Mouse (Mus musculus): ENCODE data around the gene Nfix. TPM values are rescaled to one million over a fixed set of nuclear protein-coding genes. Genes with fewer than 3 reads are reported as not detected.

Gene Nfix
- polyA plus RNA-seq, 1 experiment from 2014 or later = 28.7 TPM

GRCm38 (mm10) chr8:84703466-84704249, 96.5 kb downstream of the Nfix start:
- no peak for ATAC-seq (ENCODE audit: low read depth)
- Histone ChIP-seq H3K4me2 (peak overlapping the region; percentile 53), H3K27me3 (peaks cover 80% of the 10 kb centered on the region)

GRCm38 (mm10) chr8:84702963-84703465, 97.1 kb downstream of the Nfix start:
- H3K27me3 ChIP-seq = peaks cover 76% of the 10 kb centered on the region
- peak overlapping the region; percentile 29; the same call in 1 of the 2 replicates for H3K4me3 ChIP-seq
- H3K4me1 ChIP-seq (replicated peaks) = peaks cover 44% of the 10 kb centered on the region
- 0 out of 2 replicates have a peak overlapping the region, but pooled peaks have one; percentile 26 for H3K9ac ChIP-seq
- peaks cover 20% of the 10 kb centered on the region for H3K36me3 ChIP-seq
- no peak overlapping the region for H3K27ac ChIP-seq (replicated peaks)
- ATAC-seq (ENCODE audit: low read depth) = no peak
- WGBS = 85% methylated on average over 6 of the region's 6 CpGs
- no peaks in the 10 kb centered on the region for H3K9me3 ChIP-seq
- H3K4me2 ChIP-seq = peak overlapping the region; percentile 53

More at GRCm38 (mm10) chr8:84703466-84704249, 96.5 kb downstream of the Nfix start:
- Histone ChIP-seq H3K4me3 (peak overlapping the region; percentile 29), H3K9me3 (no peaks in the 10 kb centered on the region), H3K27ac (replicated peaks) (peak overlapping the region; percentile 23), H3K9ac (0 out of 2 replicates have a peak overlapping the region, but pooled peaks have one; percentile 17), H3K36me3 (peaks cover 14% of the 10 kb centered on the region), H3K4me1 (replicated peaks) (peaks cover 50% of the 10 kb centered on the region)
- 10% methylated on average over 38 of the region's 38 CpGs for WGBS

GRCm38 (mm10) chr8:84702561-84702960, 97.6 kb downstream of the Nfix start:
- Histone ChIP-seq H3K9me3 (no peaks in the 10 kb centered on the region), H3K36me3 (peaks cover 25% of the 10 kb centered on the region), H3K9ac (peak overlapping the region; percentile 38; the same call in 1 of the 2 replicates), H3K27ac (replicated peaks) (no peak overlapping the region), H3K4me1 (replicated peaks) (peaks cover 40% of the 10 kb centered on the region), H3K27me3 (peaks cover 72% of the 10 kb centered on the region), H3K4me2 (peak overlapping the region; percentile 53), H3K4me3 (peak overlapping the region; percentile 14)
- no peak for ATAC-seq (ENCODE audit: low read depth)
- 78% methylated on average over 9 of the region's 9 CpGs for WGBS

DNA sequence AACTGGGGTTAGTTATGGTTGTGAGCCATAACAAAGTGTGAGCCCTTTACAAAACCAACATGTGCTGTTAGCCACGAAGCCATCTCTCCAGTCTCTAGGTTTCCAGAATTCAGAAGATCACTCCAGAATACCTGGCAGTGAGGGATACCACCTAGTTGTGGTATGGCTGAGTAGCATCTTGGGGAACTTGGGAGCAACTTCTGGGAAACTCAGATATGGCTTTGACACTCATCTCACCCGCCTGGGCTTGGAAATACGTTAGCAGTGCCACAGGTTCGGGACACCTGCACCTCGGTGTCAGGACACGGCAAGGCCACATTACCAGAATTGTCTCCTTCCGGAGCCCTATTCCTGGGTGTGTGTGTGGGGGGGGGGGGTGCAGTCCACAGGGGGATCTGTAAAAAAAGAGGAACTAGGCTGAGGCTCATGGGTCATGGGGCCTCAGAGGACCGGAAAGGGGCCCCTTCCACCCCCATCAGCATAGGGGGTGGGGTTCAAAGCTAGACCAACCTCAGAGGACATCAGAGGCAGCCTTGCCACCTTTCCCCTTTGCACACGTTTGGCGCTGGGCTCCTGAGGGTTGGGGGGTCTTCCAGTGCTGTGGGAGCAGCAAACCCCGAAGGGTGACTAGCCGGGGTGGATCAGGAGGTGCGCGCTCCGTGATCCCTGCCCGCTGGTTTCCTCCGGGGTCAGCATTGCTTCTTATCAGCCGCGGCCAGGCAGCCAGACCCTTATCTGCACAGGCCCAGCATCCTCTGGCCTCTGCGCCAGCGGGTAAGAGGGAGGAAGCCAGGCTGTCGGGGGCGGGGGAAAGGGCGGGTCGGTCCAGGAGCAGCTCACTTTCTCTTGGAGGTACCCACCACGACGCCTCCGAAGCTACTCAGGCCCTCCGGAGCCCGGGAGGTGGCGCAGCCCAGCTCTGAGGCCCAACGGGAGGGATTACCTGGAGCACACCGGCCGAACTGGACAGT, 98.9 kb downstream of the Nfix start, which contains the start of gene Lyl1:
Lyl1 (plus strand) TSS at position 517 of the 971 bp plus-strand sequence.
- Histone ChIP-seq H3K4me2 (peak within 1 kb of the TSS; percentile 53), H3K27me3 (peaks cover 60% of the 10 kb centered on the region), H3K9me3 (no peaks in the 10 kb centered on the region), H3K27ac (replicated peaks) (peak within 1 kb of the TSS; percentile 53), H3K4me1 (replicated peaks) (peaks cover 28% of the 10 kb centered on the region), H3K9ac (peak within 1 kb of the TSS; percentile 38), H3K4me3 (peak within 1 kb of the TSS; percentile 14), H3K36me3 (peaks cover 38% of the 10 kb centered on the region)
- WGBS = 12% methylated on average over 34 of the region's 34 CpGs
- no peak for ATAC-seq (ENCODE audit: low read depth)

GRCm38 (mm10) chr8:84700526-84700925, 99.6 kb downstream of the Nfix start:
- WGBS = 86% methylated on average over 5 of the region's 5 CpGs
- H3K27me3 ChIP-seq = peaks cover 57% of the 10 kb centered on the region
- H3K4me2 ChIP-seq = no peak overlapping the region
- ATAC-seq (ENCODE audit: low read depth) = no peak
- no peak overlapping the region for H3K4me3 ChIP-seq
- no peaks in the 10 kb centered on the region for H3K9me3 ChIP-seq
- peaks cover 24% of the 10 kb centered on the region for H3K4me1 ChIP-seq (replicated peaks)
- peak overlapping the region; percentile 53 for H3K27ac ChIP-seq (replicated peaks)
- H3K9ac ChIP-seq = no peak overlapping the region
- peaks cover 41% of the 10 kb centered on the region for H3K36me3 ChIP-seq

DNA sequence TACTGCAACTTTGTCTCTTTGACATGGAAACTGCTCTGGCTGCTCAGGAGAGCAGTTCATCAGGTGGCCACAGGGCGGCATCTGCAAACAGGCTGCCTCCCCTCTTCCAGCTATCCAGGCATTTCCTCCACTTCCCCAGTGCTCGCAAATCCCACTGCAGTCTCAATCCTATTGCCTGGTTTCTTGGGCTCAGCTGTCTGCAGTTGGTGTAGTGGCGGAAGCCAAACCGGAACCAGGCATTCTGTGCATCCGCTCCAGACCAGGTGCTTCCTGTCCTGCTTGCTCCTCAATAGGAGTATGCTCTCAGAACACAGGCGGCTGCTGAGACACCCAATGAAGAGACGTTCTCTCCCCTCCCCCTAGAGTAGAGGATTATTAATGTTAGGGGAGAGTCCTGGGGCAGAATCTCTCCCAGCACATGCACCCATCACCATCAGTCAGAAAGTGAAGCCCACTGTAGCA, 100.3 kb downstream of the Nfix start:
- H3K4me3 ChIP-seq = no peak overlapping the region
- H3K4me2 ChIP-seq = no peak overlapping the region
- WGBS = 65% methylated on average over 7 of the region's 7 CpGs
- peaks cover 51% of the 10 kb centered on the region for H3K27me3 ChIP-seq
- H3K27ac ChIP-seq (replicated peaks) = peak overlapping the region; percentile 53
- H3K9me3 ChIP-seq = no peaks in the 10 kb centered on the region
- H3K9ac ChIP-seq = no peak overlapping the region
- no peak for ATAC-seq (ENCODE audit: low read depth)
- H3K36me3 ChIP-seq = peaks cover 47% of the 10 kb centered on the region
- peaks cover 18% of the 10 kb centered on the region for H3K4me1 ChIP-seq (replicated peaks)

GRCm38 (mm10) chr8:84698929-84699401, 101.2 kb downstream of the Nfix start:
- Histone ChIP-seq H3K27me3 (peaks cover 42% of the 10 kb centered on the region), H3K9me3 (no peaks in the 10 kb centered on the region), H3K27ac (replicated peaks) (peak overlapping the region; percentile 40), H3K4me3 (no peak overlapping the region), H3K4me1 (replicated peaks) (peaks cover 12% of the 10 kb centered on the region), H3K4me2 (no peak overlapping the region), H3K9ac (no peak overlapping the region), H3K36me3 (peaks cover 51% of the 10 kb centered on the region)
- no peak for ATAC-seq (ENCODE audit: low read depth)
- 87% methylated on average over 9 of the region's 9 CpGs for WGBS

- no peak overlapping the region for H3K9ac ChIP-seq
- no peak overlapping the region for H3K27ac ChIP-seq (replicated peaks)
- H3K4me2 ChIP-seq = no peak overlapping the region
- peaks cover 57% of the 10 kb centered on the region for H3K36me3 ChIP-seq
- no peak overlapping the region for H3K4me3 ChIP-seq
- 93% methylated on average over 5 of the region's 5 CpGs for WGBS
- no peak for ATAC-seq (ENCODE audit: low read depth)
- 0 out of 2 replicates have a peak, but pooled peaks cover 7% of the 10 kb centered on the region for H3K4me1 ChIP-seq (replicated peaks)
- no peaks in the 10 kb centered on the region for H3K9me3 ChIP-seq
- H3K27me3 ChIP-seq = peaks cover 35% of the 10 kb centered on the region
Observed at GRCm38 (mm10) chr8:84698288-84698687, 101.9 kb downstream of the Nfix start.

- H3K27ac ChIP-seq (replicated peaks) = no peak overlapping the region
- 91% methylated on average over 14 of the region's 14 CpGs for WGBS
- H3K36me3 ChIP-seq = peaks cover 65% of the 10 kb centered on the region
- H3K4me1 ChIP-seq (replicated peaks) = 0 out of 2 replicates have a peak, but pooled peaks cover 7% of the 10 kb centered on the region
- H3K27me3 ChIP-seq = peaks cover 26% of the 10 kb centered on the region
- ATAC-seq (ENCODE audit: low read depth) = no peak
- no peaks in the 10 kb centered on the region for H3K9me3 ChIP-seq
- H3K9ac ChIP-seq = no peak overlapping the region
- H3K4me3 ChIP-seq = no peak overlapping the region
- H3K4me2 ChIP-seq = no peak overlapping the region
Observed at GRCm38 (mm10) chr8:84697166-84698130, 102.7 kb downstream of the Nfix start.

GRCm38 (mm10) chr8:84695140-84695539, 105.0 kb downstream of the Nfix start:
- ATAC-seq (ENCODE audit: low read depth) = no peak
- Histone ChIP-seq H3K9me3 (no peaks in the 10 kb centered on the region), H3K9ac (no peak overlapping the region), H3K4me2 (no peak overlapping the region), H3K36me3 (peaks cover 83% of the 10 kb centered on the region), H3K27ac (replicated peaks) (no peak overlapping the region), H3K4me1 (replicated peaks) (peaks cover 7% of the 10 kb centered on the region), H3K27me3 (0 out of 2 replicates have a peak, but pooled peaks cover 3% of the 10 kb centered on the region), H3K4me3 (no peak overlapping the region)
- 91% methylated on average over 6 of the region's 6 CpGs for WGBS

Data from neural tube, embryonic 13.5 days (tissue).